Mouse (Mus musculus) kidney, embryonic 16.5 days (tissue): ENCODE measurements at regions not wholly inside any gene's neighbourhood (a gene's known extent, or its start where the extent isn't known, plus 50 kb on each side); places are given as distances from the start of the nearest gene placed in this dataset.
A peak's percentile ranks its signal among the peaks of the same experiment; 100 is the strongest.

Experiments used
- ATAC-seq: fragments of 200-750 bp; cut with Nextera tagmentation; 2 replicates; pipeline ENCODE4 v1.8.0; 2017; ENCODE audit warnings: moderate TSS enrichment; ENCODE audit not compliant: low FRiP score, low TSS enrichment
- H3K27ac ChIP-seq: fragments of 300-500 bp; sonication (generic); 2 replicates; pipeline ENCODE4 v1.5.1; 2014; ENCODE audit warnings: low read length
- H3K27me3 ChIP-seq: fragments of 300-500 bp; sonication (generic); 2 replicates; pipeline ENCODE4 v1.6.1; 2014; ENCODE audit warnings: low read length, control low read depth, mixed read lengths; ENCODE audit not compliant: insufficient read depth
- H3K36me3 ChIP-seq: fragments of 300-500 bp; sonication (generic); 2 replicates; pipeline ENCODE4 v1.6.1; 2014; ENCODE audit warnings: low read length, control low read depth, mixed read lengths; ENCODE audit not compliant: insufficient read depth
- H3K4me1 ChIP-seq: fragments of 300-500 bp; sonication (generic); 2 replicates; pipeline ENCODE4 v1.6.1; 2014; ENCODE audit warnings: low read length, control low read depth, mixed read lengths; ENCODE audit not compliant: insufficient read depth
- H3K4me2 ChIP-seq: fragments of 300-500 bp; sonication (generic); replicated peaks from 2 replicates; pipeline ENCODE4 v1.6.1; 2014; ENCODE audit warnings: low read depth, low read length
- H3K4me3 ChIP-seq: fragments of 300-500 bp; sonication (generic); 2 replicates; pipeline ENCODE4 v1.5.1; 2014; ENCODE audit warnings: mild to moderate bottlenecking, low read length
- H3K9ac ChIP-seq: fragments of 300-500 bp; sonication (generic); replicated peaks from 2 replicates; pipeline ENCODE4 v1.6.1; 2014; ENCODE audit warnings: low read length
- H3K9me3 ChIP-seq: fragments of 300-500 bp; sonication (generic); 2 replicates; pipeline ENCODE4 v1.6.1; 2016; ENCODE audit warnings: low read length, control low read depth
- WGBS: fragments of 180-500 bp; shearing (Covaris S2); extraction: QIAGEN DNeasy Blood & Tissue Kit; methylation state at CpG from one replicate; pipeline ENCODE4 v1.1.7; 2014; 5-methylcytosine and 5-hydroxymethylcytosine counted together

GRCm38 (mm10) chr13:97598507-97599431, 161.7 kb downstream of the Gm10260 start:
- Histone ChIP-seq H3K36me3 (no peaks in the 10 kb centered on the region), H3K27me3 (no peaks in the 10 kb centered on the region), H3K9me3 (no peaks in the 10 kb centered on the region), H3K27ac (peak overlapping the region; percentile 87), H3K9ac (0 out of 2 replicates have a peak overlapping the region, but pooled peaks have one; percentile 32), H3K4me3 (no peak overlapping the region), H3K4me2 (0 out of 2 replicates have a peak overlapping the region, but pooled peaks have one; percentile 7), H3K4me1 (peaks cover 38% of the 10 kb centered on the region)
- ATAC-seq = peak; percentile 95
- WGBS = 9% methylated on average over 15 of the region's 15 CpGs

GRCm38 (mm10) chr13:97594851-97595250, 165.6 kb downstream of the Gm10260 start:
- H3K9me3 ChIP-seq = no peaks in the 10 kb centered on the region
- no peak overlapping the region for H3K9ac ChIP-seq
- H3K4me3 ChIP-seq = no peak overlapping the region
- H3K4me1 ChIP-seq = peaks cover 19% of the 10 kb centered on the region
- WGBS = 91% methylated on average over 4 of the region's 4 CpGs
- no peaks in the 10 kb centered on the region for H3K27me3 ChIP-seq
- ATAC-seq = no peak
- H3K27ac ChIP-seq = no peak overlapping the region
- H3K4me2 ChIP-seq = no peak overlapping the region
- H3K36me3 ChIP-seq = no peaks in the 10 kb centered on the region

- Histone ChIP-seq H3K27me3 (no peaks in the 10 kb centered on the region), H3K9me3 (no peaks in the 10 kb centered on the region), H3K4me1 (no peaks in the 10 kb centered on the region), H3K36me3 (no peaks in the 10 kb centered on the region), H3K4me2 (no peak overlapping the region), H3K4me3 (no peak overlapping the region), H3K27ac (no peak overlapping the region), H3K9ac (no peak overlapping the region)
- 61% methylated on average over 8 of the region's 8 CpGs for WGBS
- no peak for ATAC-seq
Observed at GRCm38 (mm10) chr13:97589626-97590025, 170.8 kb downstream of the Gm10260 start.

DNA sequence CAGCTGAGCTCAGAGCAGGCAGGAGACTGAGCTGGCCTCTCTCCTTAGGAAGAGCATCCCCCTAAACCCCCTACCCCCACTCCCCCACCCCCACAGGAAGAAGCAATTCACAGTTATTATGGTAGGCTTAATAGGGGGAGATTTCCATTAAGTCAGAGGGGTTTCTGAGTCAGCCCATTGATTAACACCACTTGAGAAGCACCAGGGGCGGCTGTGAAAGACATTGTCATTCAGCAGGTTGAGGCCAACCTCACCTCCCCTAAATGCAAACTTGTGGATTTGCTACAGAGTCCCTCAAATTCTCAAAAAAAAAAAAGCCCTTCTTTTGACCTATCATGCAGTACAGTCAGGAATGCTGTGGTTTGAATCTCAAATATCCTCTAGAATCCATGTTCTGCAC, 172.3 kb downstream of the Gm10260 start:
- 93% methylated on average over 1 of the region's 1 CpGs for WGBS
- ATAC-seq = no peak
- H3K27ac ChIP-seq = no peak overlapping the region
- H3K27me3 ChIP-seq = no peaks in the 10 kb centered on the region
- no peaks in the 10 kb centered on the region for H3K9me3 ChIP-seq
- no peaks in the 10 kb centered on the region for H3K4me1 ChIP-seq
- no peaks in the 10 kb centered on the region for H3K36me3 ChIP-seq
- H3K4me3 ChIP-seq = no peak overlapping the region
- no peak overlapping the region for H3K9ac ChIP-seq
- H3K4me2 ChIP-seq = no peak overlapping the region

DNA sequence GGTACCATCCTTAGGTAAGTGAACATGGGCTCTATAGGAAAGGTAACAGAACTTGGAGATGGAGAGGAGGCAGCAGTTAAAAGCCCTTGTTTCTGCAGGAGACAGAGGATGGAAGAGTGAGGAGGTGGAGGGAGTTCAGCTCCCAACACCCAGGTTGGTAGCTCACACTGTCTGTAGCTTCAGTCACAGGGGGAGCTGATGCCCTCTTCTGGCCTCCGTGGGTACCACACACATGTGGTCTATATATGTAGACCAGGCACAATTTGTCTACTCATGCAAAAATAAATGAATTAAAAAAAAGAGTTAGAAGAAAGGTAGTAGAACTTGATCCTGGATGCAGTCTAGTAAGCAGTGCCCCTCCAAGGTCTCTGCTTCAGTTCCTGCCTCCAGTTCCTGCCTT, 173.3 kb downstream of the Gm10260 start:
- H3K4me3 ChIP-seq = no peak overlapping the region
- no peak overlapping the region for H3K27ac ChIP-seq
- H3K4me2 ChIP-seq = no peak overlapping the region
- no peak for ATAC-seq
- no peaks in the 10 kb centered on the region for H3K27me3 ChIP-seq
- H3K9ac ChIP-seq = no peak overlapping the region
- no peaks in the 10 kb centered on the region for H3K9me3 ChIP-seq
- no peaks in the 10 kb centered on the region for H3K36me3 ChIP-seq
- 67% methylated on average over 1 of the region's 1 CpGs for WGBS
- H3K4me1 ChIP-seq = no peaks in the 10 kb centered on the region

- H3K4me2 ChIP-seq = no peak overlapping the region
- no peaks in the 10 kb centered on the region for H3K9me3 ChIP-seq
- no peak overlapping the region for H3K9ac ChIP-seq
- peaks cover 9% of the 10 kb centered on the region for H3K4me1 ChIP-seq
- H3K27me3 ChIP-seq = no peaks in the 10 kb centered on the region
- no peak overlapping the region for H3K4me3 ChIP-seq
- no peaks in the 10 kb centered on the region for H3K36me3 ChIP-seq
- no peak for ATAC-seq
- 51% methylated on average over 4 of the region's 4 CpGs for WGBS
- H3K27ac ChIP-seq = no peak overlapping the region
Observed at GRCm38 (mm10) chr13:97584045-97584444, 176.4 kb downstream of the Gm10260 start.

DNA sequence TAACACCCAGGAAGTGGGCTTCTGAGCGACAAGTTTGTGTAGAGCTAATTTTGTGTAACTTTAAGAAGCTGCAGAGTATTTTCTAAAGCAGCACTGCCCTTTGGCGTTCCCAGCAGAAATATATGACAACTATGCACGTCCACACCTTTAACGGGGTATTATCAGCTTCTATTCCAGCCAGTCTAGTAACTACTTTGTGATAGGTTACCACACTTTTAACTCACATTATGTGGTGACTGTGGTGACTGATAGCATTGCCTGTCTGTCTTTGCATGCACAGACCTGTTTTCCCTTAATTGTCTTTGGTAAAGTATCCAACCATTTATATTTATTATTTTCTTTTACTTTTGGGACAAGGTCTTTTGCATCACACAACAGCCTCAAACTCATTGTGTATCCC, 179.1 kb downstream of the Gm10260 start:
- no peaks in the 10 kb centered on the region for H3K27me3 ChIP-seq
- H3K9me3 ChIP-seq = no peaks in the 10 kb centered on the region
- H3K4me1 ChIP-seq = peaks cover 20% of the 10 kb centered on the region
- H3K4me2 ChIP-seq = no peak overlapping the region
- no peak overlapping the region for H3K4me3 ChIP-seq
- WGBS = 82% methylated on average over 4 of the region's 4 CpGs
- H3K36me3 ChIP-seq = no peaks in the 10 kb centered on the region
- no peak for ATAC-seq
- no peak overlapping the region for H3K9ac ChIP-seq
- no peak overlapping the region for H3K27ac ChIP-seq

- no peak overlapping the region for H3K4me2 ChIP-seq
- H3K36me3 ChIP-seq = no peaks in the 10 kb centered on the region
- no peak overlapping the region for H3K9ac ChIP-seq
- peaks cover 20% of the 10 kb centered on the region for H3K4me1 ChIP-seq
- H3K9me3 ChIP-seq = no peaks in the 10 kb centered on the region
- WGBS = 40% methylated on average over 3 of the region's 3 CpGs
- no peak overlapping the region for H3K4me3 ChIP-seq
- H3K27ac ChIP-seq = peak overlapping the region; percentile 48
- H3K27me3 ChIP-seq = no peaks in the 10 kb centered on the region
- peak; percentile 37; the same call in 1 of the 2 replicates for ATAC-seq
Observed at GRCm38 (mm10) chr13:97580241-97580874, 180.1 kb downstream of the Gm10260 start.

DNA sequence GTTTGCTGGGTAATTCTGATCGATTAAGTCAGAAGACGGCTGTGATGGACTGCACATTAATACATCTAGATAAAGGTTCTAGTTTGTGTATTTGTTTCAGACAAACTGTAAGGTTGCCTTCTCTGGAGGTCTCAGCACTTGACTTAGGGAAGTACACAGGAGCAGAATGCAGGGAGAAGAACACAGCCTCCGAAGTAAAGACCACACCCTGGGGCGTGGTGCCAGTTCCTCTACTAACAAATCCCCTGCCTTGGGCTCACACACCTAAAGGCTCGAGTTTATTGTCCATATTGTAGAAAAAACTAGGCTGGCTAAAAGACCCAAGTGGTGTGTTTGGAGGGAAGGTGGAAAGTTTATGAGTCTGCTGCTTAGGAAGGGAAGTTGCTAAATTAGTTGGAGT, 181.8 kb downstream of the Gm10260 start:
- no peak for ATAC-seq
- whole genome bisulfite sequencing = 69% methylated on average over 5 of the region's 5 CpGs
- H3K27ac ChIP-seq = no peak overlapping the region

More for the DNA sequence above, 181.8 kb downstream of the Gm10260 start:
- no peaks in the 10 kb centered on the region for H3K36me3 ChIP-seq
- H3K9ac ChIP-seq = no peak overlapping the region
- peaks cover 28% of the 10 kb centered on the region for H3K4me1 ChIP-seq
- H3K4me3 ChIP-seq = no peak overlapping the region
- no peaks in the 10 kb centered on the region for H3K9me3 ChIP-seq
- H3K27me3 ChIP-seq = no peaks in the 10 kb centered on the region
- no peak overlapping the region for H3K4me2 ChIP-seq
